Mouse (Mus musculus): ENCODE measurements around the gene Kcna5. TPM values are rescaled to one million over a fixed set of nuclear protein-coding genes. Genes with fewer than 3 reads are reported as not detected.

The Kcna5 gene
- not detected in 2 replicates for total RNA-seq (2014; fragmentation: Nextera tagmentation)
- not detected in 2 replicates for total RNA-seq (2017)

GRCm38 (mm10) chr6:126535208-126535910, at the start of gene Kcna5:
Gene Kcna5, minus strand, starts transcription at chr6:126535412.
- ATAC-seq (replicated peaks; ENCODE audit: poor library complexity, severe bottlenecking): no peak

DNA sequence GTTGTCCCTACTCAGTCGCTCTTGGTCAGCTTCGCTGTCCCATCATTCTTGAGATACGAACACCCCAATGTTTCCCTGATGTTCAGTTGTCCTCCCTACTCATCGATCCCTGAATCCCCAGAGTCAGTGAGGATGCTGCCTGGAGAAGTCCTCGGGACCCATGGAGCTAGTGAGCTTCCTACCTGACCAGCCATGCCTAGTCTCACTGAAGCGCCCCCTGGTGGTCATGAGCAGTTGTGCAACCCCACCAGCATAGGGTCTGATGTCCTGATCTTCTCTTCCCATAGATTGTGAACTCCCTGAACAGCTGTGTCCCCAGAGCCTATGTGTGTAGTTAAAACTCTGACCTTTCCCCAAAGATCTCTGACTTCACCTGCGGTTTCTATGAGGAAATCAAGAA, 47.9 kb upstream of the Kcna5 start:
- ATAC-seq (replicated peaks; ENCODE audit: poor library complexity, severe bottlenecking): peak; percentile 48

DNA sequence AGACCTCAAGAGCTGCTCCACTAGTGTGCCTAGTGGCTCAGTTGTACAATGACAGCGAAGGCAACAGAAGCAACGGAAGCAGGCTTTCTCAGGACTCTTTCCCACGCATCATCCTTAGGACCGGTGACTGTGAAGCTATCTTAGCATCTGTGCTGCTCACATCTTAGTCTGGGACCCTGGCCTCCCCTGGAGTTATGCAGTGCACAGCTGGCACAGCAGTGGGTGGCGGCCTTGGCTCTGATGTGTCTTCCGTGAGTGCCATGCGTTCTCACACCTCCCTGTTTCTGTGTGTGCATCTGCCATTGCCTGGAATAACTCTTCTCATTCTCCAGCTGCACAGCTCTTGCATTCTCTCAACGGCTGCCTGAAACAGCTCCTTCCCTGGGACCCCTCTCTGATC, 46.4 kb upstream of the Kcna5 start:
- ATAC-seq (replicated peaks; ENCODE audit: poor library complexity, severe bottlenecking): no peak

DNA sequence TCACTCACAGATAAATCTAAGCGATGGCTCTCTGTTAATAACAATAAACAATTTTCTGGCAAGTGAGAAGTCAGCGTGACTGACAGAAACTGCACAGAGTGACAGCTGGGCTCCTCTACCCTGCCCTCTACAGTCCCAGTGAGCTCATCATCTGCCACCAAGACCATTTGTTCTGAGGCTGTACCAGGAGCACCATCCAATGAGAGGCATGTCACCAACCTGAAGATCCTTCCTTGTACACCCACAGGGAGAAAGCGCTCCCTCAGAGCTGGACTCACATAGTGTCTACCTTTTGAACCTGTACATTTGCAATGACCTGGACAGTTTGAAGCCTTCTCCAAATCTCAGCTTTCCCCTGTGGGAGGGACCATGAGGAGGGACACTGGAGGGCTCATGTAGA, 45.4 kb upstream of the Kcna5 start:
- no peak for ATAC-seq (replicated peaks; ENCODE audit: poor library complexity, severe bottlenecking)

DNA sequence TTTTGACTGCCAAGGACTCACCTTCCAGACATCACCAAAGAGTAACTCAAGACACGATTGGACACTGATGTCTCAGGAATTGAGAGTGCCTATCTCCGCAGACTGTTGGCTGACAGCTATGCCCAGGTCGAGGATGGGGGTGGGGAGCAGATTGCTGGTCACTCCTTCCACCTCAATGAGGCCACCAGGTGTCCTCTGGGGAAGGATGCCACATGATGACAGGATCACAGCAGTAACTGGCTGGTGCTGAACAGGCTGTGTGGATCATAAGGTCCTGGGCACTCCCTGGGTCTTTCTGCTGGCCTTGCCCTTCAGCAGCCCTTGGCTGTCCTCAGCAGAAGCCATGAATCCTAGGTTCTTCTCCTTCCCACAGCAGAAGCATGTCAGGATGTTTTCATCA, 42.2 kb upstream of the Kcna5 start:
- ATAC-seq (replicated peaks; ENCODE audit: poor library complexity, severe bottlenecking): no peak

GRCm38 (mm10) chr6:126576566-126576965, 41.4 kb upstream of the Kcna5 start:
- ATAC-seq (replicated peaks; ENCODE audit: poor library complexity, severe bottlenecking): no peak

- ATAC-seq (replicated peaks; ENCODE audit: poor library complexity, severe bottlenecking): no peak
Measured at GRCm38 (mm10) chr6:126574778-126575177, 39.6 kb upstream of the Kcna5 start.

GRCm38 (mm10) chr6:126573021-126573420, 37.8 kb upstream of the Kcna5 start:
- no peak for ATAC-seq (replicated peaks; ENCODE audit: poor library complexity, severe bottlenecking)

DNA sequence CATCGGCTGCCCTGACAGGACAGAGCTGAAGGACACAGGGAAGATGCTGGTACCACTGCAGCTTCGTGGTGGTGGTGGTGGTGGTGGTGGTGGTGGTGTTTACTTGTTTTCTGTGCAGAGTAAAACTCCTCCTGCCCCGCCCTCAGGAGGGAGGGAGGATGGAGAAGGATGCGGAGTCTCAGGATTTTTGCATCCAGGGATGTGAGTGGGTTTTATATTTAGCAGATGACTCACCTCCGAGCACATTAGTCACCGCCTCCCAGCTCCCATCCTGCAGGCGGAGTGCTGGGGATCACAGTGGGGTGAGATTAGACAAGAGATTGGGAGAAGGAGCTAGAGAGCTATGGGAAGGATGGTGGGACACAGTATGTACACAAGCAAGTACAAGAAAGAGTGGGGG, 34.6 kb upstream of the Kcna5 start:
- ATAC-seq (replicated peaks; ENCODE audit: poor library complexity, severe bottlenecking): no peak

GRCm38 (mm10) chr6:126568046-126568830, 33.0 kb upstream of the Kcna5 start:
- no peak for ATAC-seq (replicated peaks; ENCODE audit: poor library complexity, severe bottlenecking)

- ATAC-seq (replicated peaks; ENCODE audit: poor library complexity, severe bottlenecking): no peak
Measured at GRCm38 (mm10) chr6:126567326-126567725, 32.1 kb upstream of the Kcna5 start.

DNA sequence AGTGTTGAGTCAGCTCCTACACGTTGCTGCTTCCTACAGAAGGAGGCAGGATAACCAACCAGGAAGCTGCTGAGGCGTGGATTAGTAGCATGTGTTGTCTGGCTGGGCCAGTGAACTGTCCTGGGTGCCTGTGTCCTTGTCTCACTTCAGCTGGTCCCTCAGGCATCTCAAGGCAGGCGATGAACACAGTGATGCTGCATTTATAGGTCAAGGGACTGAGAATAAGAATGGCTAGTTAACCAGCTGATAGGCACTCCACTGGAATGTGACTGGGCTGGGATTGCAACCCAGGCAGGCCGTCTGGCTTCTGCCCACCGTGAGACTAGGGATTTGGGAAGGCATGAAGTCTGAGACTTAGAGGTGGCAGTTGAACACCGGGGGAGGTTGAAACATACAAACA, 29.2 kb upstream of the Kcna5 start:
- no peak for ATAC-seq (replicated peaks; ENCODE audit: poor library complexity, severe bottlenecking)

GRCm38 (mm10) chr6:126563898-126564297, 28.7 kb upstream of the Kcna5 start:
- peak; percentile 94 for ATAC-seq (replicated peaks; ENCODE audit: poor library complexity, severe bottlenecking)

DNA sequence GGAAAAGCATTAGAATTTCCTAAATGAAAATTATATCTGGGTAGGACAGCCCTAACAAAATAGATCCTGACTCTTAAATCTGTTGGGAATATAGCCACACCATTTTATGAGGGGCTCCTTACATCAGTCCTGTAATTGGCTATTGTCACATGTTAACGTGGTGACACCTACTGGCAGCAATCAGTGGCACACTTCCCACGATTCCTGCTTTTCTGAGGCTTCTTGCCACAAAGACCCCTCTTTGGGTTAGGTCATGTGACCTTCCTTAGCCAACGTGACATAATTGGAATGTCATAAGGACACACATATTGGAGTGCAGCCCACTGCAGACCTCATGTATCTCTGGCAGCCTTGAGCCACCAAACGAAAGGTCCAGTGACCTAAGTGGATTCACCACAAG, 26.5 kb upstream of the Kcna5 start:
- no peak for ATAC-seq (replicated peaks; ENCODE audit: poor library complexity, severe bottlenecking)

DNA sequence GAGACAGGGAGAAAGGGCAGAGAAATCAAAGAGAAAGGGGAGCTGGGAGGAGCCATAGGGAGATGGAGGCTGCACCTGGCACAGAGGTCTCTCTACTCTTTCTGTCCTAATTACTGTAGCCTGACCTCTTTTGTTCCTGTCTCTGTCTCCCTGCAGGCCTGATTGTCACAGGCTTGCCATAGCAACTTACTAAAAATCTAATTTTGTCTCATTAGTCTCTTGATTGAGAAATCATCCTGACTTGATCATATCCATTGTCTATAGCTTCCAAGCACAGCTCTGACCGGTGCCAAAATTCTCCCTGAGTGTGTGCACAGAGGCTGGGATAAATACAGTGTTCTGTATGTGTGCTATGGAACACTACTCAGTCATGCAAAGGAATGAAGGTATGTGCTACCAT, 25.5 kb upstream of the Kcna5 start:
- ATAC-seq (replicated peaks; ENCODE audit: poor library complexity, severe bottlenecking): no peak

GRCm38 (mm10) chr6:126560036-126560435, 24.8 kb upstream of the Kcna5 start:
- no peak for ATAC-seq (replicated peaks; ENCODE audit: poor library complexity, severe bottlenecking)

DNA sequence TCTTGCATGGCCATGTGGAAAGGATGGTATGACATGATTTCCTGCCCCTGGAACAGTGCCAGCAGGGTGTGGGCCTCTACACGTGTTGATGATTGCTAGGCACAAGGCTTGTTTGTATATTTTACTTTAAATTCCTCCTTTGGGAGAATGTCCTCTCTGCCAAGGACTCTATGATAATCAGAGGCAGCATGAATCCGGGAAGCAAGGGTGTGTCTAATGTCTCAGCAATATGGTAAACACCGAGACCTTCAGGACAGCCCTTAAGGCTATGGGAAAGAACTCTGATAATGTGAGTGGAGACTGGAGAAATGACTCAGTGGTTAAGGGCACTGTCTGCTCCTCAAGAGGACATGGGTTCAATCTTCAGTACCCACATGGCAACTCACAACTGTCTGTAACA, 23.1 kb upstream of the Kcna5 start:
- no peak for ATAC-seq (replicated peaks; ENCODE audit: poor library complexity, severe bottlenecking)

DNA sequence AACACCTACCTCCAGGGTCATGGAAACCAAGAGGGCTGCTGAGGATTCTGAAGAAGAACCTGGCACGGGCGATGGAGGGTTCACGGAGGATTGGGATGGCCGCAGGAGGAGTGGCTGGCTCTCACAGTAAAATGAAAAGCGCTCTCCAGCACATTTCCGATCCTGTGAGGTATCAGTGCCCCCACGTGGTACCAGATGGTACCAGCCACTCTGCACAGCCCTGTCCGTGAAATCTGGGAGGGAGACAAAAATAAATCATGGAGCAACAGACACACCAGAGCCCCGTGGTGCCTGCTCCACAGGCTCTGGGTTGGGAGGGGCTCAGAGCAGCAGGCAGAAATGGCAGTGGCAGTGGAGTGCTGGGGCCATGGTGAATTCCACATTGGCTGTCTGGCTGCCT, 18.6 kb upstream of the Kcna5 start:
- no peak for ATAC-seq (replicated peaks; ENCODE audit: poor library complexity, severe bottlenecking)

DNA sequence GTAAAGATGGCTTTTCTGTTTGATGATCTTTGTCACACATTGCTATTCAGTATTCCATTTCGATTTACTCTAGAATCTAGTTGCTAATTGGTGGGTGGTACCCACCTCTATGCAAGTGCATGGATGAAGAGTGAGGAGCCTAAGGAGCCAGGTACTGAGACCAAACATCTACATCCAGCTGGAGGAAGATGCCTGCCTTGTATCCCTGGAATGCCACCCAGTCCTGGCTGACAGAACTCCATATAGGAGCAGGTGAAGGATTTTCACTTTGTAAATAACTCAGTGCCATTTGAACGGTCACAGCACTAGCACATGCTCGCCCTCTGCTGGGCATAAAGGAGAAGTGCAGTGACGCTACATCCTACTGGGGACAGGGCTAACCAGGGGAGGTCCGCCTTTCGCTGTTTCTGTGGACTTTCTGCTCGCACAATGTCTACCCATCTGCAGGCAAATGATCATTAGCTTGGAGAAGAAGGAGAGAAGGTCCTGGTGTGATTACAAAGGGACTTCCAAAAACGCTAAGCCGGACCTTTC, 16.7 kb upstream of the Kcna5 start:
- ATAC-seq (replicated peaks; ENCODE audit: poor library complexity, severe bottlenecking): peak; percentile 84

- no peak for ATAC-seq (replicated peaks; ENCODE audit: poor library complexity, severe bottlenecking)
Measured at GRCm38 (mm10) chr6:126544107-126545036, 9.2 kb upstream of the Kcna5 start.

GRCm38 (mm10) chr6:126542724-126543123, 7.5 kb upstream of the Kcna5 start:
- no peak for ATAC-seq (replicated peaks; ENCODE audit: poor library complexity, severe bottlenecking)
